Mouse (Mus musculus): ENCODE results near the gene Agxt. TPM values are rescaled to one million over a fixed set of nuclear protein-coding genes. Genes with fewer than 3 reads are reported as not detected.

Gene Agxt
- polyA plus RNA-seq, 1 experiment = not detected

Other genes starting within 250 kb of the Agxt start
- gene Ankmy1, start 232.3 kb upstream of the Agxt start, polyA plus RNA-seq (2012; rRNA removed) = 0.36 and 0.71 TPM in 2 replicates
- 14.1 and 15.2 TPM in 2 replicates for gene Dusp28, start 228.3 kb upstream of the Agxt start, polyA plus RNA-seq (2012; rRNA removed)
- gene Rnpepl1, start 224.5 kb upstream of the Agxt start, polyA plus RNA-seq (2012; rRNA removed) = 37.4 and 59.3 TPM in 2 replicates
- gene Capn10, start 200.9 kb upstream of the Agxt start, polyA plus RNA-seq (2012; rRNA removed) = 16.0 and 20.4 TPM in 2 replicates
- gene Gpr35, start 184.4 kb upstream of the Agxt start, polyA plus RNA-seq (2012; rRNA removed) = 0.78 and 1.3 TPM in 2 replicates
- not detected in 2 replicates for gene Aqp12, start 128.9 kb upstream of the Agxt start, polyA plus RNA-seq (2012; rRNA removed)
- 3.3 and 5.0 TPM in 2 replicates for gene Kif1a, start 33.3 kb upstream of the Agxt start, polyA plus RNA-seq (2012; rRNA removed)
- gene 2310007B03Rik, start 25.7 kb downstream of the Agxt start, polyA plus RNA-seq (2012; rRNA removed) = 0.03 and 0.07 TPM in 2 replicates
- gene Crocc2, start 33.5 kb downstream of the Agxt start, polyA plus RNA-seq (2012; rRNA removed) = 0.09 and 0.10 TPM in 2 replicates
- 12.1 and 18.7 TPM in 2 replicates for gene Sned1, start 100.6 kb downstream of the Agxt start, polyA plus RNA-seq (2012; rRNA removed)
- 16.4 and 17.2 TPM in 2 replicates for gene Mterf4, start 170.7 kb downstream of the Agxt start, polyA plus RNA-seq (2012; rRNA removed)
- 12.4 and 13.7 TPM in 2 replicates for gene Ppp1r7, start 207.6 kb downstream of the Agxt start, polyA plus RNA-seq (2012; rRNA removed)
- gene Pask, start 208.2 kb downstream of the Agxt start, polyA plus RNA-seq (2012; rRNA removed) = 2.6 and 3.1 TPM in 2 replicates
- 1.3 and 1.4 TPM in 2 replicates for gene Ano7, start 238.7 kb downstream of the Agxt start, polyA plus RNA-seq (2012; rRNA removed)

All from urinary bladder, adult 2 months (tissue).